Mouse (Mus musculus) megakaryocyte, embryonic 14.5 days (primary cell): ENCODE measurements around the gene Coq5.

Experiments used
- FLI1 ChIP-seq: IDR thresholded peaks from 2 replicates; pipeline ENCODE4 v1.6.1; 2012; ENCODE audit warnings: low read length, inconsistent platforms, mixed read lengths
- GATA1 ChIP-seq: IDR thresholded peaks from 3 replicates; pipeline ENCODE4 v1.6.1; 2012; ENCODE audit warnings: mixed read lengths, low read length, inconsistent platforms, borderline replicate concordance

GRCm38 (mm10) chr5:115296347-115296746, 16.9 kb downstream of the Coq5 start:
- no peak for TF ChIP-seq GATA1
- TF ChIP-seq FLI1: no peak
